Mouse (Mus musculus): ENCODE data around the gene Nos2. TPM values are rescaled to one million over a fixed set of nuclear protein-coding genes. Genes with fewer than 3 reads are reported as not detected.
"Not testable (repeated sequence)": the region's sequence is repeated elsewhere in the genome, so short reads cannot be mapped to it uniquely, and the experiment has no call there.

Nos2 gene
- polyA plus RNA-seq, 1 experiment = not detected

DNA sequence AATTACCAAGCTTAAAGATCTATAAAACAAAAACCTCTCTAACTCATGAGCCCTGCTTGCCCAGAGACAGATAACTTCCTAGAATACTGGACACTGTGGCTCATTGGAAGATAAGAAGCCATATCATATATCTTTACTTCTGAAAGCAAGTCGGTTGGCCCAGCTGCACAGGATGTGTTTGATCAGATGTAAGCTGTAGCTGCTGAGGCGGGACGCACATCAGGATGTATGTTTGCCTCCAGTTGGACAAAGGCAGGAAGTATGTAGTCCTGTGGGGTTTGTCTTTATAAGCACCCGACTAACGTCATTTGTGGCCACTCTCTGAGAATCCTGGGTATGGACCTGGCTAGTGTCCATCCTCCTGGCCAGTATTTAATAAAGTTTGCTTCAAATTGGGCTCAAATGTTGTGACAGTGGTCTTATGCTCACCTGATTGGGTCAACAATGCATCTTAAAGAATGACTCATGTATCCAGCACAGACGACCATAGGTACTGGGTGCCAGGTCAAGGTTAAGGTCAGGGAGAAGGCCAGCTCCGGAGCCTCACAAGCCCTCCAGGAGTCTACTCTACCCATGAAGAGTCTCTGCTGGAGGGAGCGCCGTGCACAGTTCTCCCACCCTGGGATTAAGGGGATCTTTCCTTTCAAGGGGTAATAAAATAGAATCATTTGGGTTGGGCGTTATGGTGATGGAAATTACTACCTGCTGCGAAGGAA lies 82.6 kb downstream of the Nos2 start:
- TF ChIP-seq CTCF (IDR thresholded peaks at IDR 0.05; ENCODE audit: low read depth, low read length) (no peak), POLR2A (IDR thresholded peaks at IDR 0.05; ENCODE audit: borderline replicate concordance, low read depth, low read length) (no peak)
- no peak overlapping the region for H3K27ac ChIP-seq (ENCODE audit: insufficient read depth, low read depth, low read length)

DNA sequence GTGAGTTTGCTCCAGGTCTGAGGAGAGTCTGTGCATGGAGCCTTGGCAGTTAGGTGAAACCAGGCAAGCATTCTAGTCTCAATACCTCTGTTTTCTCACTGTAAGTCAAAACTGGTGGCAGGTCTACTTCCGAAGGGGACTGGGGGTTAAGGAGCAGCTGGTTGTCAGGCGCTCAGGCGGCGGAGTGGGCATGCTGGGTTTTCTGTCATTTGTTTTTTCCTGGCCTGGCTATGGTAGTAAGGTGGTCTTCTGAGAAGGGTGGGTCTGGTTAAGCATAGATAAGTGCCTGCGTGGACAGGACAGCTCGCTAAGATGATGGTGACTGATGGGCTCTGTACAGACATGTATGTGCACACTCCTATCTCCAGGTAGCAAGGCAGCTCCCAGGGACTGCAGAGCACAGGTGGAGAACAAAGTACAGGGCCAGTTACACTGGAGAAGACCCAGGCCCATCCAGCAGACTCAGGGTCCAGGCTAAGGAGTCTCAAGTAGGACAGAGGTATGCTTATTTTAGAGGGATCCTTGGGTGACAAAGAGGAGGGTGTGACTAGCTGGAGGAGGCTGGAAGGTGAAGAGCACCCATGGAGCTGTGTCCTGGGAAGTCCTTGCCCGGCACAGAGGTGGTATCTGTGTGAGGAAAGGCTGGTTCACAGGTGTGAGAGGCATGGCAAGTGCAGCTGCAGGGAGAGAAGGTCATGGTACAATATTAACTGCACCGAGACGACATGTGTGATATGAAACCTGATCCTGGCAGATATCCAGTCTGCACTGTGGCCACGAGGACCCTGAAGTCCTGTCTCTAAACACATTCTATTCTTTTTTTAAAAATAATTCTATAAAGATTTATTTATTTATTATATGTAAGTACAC lies 83.4 kb downstream of the Nos2 start:
- Histone ChIP-seq H3K4me1 (ENCODE audit: control insufficient read depth, insufficient read depth, low read length) (no peaks in the 10 kb centered on the region), H3K27ac (ENCODE audit: insufficient read depth, low read depth, low read length) (no peak overlapping the region), H3K4me3 (ENCODE audit: insufficient read depth, low read length) (no peak overlapping the region)
- no peak for TF ChIP-seq POLR2A (IDR thresholded peaks at IDR 0.05; ENCODE audit: borderline replicate concordance, low read depth, low read length)
- no peak for TF ChIP-seq CTCF (IDR thresholded peaks at IDR 0.05; ENCODE audit: low read depth, low read length)

More for the DNA sequence above, 82.6 kb downstream of the Nos2 start:
- Histone ChIP-seq H3K4me1 (ENCODE audit: control insufficient read depth, insufficient read depth, low read length) (no peaks in the 10 kb centered on the region), H3K4me3 (ENCODE audit: insufficient read depth, low read length) (no peak overlapping the region)

DNA sequence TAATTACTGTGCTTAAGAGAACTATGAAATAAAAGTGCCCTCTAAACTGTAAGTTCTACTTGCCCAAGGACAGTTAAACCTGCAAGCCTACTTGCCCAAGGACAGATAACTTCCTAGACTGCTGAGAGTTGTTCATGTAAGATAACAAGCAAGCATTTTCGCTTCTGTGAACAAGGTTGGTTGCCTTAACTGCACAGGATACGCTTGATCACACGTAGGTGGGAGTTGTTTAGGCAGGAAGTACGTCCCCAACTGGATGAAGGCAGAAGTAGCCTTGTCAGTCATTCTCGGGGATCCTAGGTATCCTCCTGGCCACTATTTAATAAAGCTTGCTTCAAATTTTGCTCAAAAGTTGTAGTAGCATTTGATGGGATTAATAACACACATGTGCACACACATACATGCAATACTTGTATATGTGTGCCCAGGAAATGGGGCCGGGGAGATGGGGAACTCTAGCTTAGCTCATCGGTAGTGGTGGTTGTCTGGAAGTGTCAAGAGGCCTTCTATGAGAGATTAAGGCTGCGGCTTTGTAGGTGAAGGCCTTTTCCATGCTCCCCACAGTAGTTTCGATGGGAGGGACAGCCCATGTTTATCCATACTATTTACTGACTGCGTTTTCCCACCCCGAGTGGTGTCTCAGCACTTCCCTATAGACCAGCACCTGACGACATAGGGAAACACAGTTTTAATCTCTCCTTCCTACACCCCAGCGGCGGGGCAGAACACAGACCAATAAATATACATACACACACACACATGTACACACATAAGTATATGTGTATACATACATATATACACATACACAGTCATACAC lies 85.2 kb downstream of the Nos2 start:
- H3K27ac ChIP-seq (ENCODE audit: insufficient read depth, low read depth, low read length) = no peak overlapping the region
- TF ChIP-seq POLR2A (IDR thresholded peaks at IDR 0.05; ENCODE audit: borderline replicate concordance, low read depth, low read length) = no peak
- no peak for TF ChIP-seq CTCF (IDR thresholded peaks at IDR 0.05; ENCODE audit: low read depth, low read length)

DNA sequence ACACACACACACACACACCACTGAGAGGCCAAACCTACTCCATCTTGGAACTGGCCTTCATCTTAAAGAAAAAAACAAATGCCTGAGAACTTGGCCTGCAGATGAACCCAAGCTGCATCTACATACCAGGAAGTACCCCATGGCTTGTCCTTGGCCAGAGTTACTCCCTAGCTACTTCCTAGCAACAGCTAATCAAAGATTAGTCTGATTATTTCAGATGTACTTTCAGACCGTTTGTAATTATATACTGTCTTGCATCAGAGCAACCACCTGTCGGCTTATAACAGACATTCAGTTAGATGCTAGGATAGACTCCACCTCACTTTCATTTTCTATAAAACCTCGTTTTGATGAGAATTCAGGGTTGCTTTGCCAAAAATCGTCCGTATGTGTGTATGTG lies 85.8 kb downstream of the Nos2 start:
- H3K4me3 ChIP-seq (ENCODE audit: insufficient read depth, low read length) = no peak overlapping the region
- TF ChIP-seq POLR2A (IDR thresholded peaks at IDR 0.05; ENCODE audit: borderline replicate concordance, low read depth, low read length) (no peak), CTCF (IDR thresholded peaks at IDR 0.05; ENCODE audit: low read depth, low read length) (no peak)
- no peak overlapping the region for H3K27ac ChIP-seq (ENCODE audit: insufficient read depth, low read depth, low read length)
- H3K4me1 ChIP-seq (ENCODE audit: control insufficient read depth, insufficient read depth, low read length) = no peaks in the 10 kb centered on the region

More for the DNA sequence above, 85.2 kb downstream of the Nos2 start:
- H3K4me1 ChIP-seq (ENCODE audit: control insufficient read depth, insufficient read depth, low read length) = no peaks in the 10 kb centered on the region
- no peak overlapping the region for H3K4me3 ChIP-seq (ENCODE audit: insufficient read depth, low read length)

DNA sequence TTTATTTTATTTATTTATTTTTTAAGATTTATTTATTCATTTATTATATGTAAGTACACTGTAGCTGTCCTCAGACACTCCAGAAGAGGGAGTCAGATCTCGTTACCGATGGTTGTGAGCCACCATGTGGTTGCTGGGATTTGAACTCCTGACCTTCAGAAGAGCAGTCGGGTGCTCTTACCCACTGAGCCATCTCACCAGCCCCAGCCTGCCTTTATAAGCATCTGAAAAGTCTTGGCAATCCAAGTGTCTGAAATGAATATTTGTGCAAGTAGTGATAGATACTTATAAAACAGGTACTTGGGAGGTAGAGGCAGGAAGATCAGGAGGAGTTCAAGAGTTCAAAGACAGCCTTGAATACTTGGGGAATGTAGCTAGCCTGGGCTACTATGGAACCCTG lies 86.8 kb downstream of the Nos2 start:
- not testable (repeated sequence) for H3K27ac ChIP-seq (ENCODE audit: insufficient read depth, low read depth, low read length); H3K4me3 ChIP-seq (ENCODE audit: insufficient read depth, low read length); H3K4me1 ChIP-seq (ENCODE audit: control insufficient read depth, insufficient read depth, low read length)

DNA sequence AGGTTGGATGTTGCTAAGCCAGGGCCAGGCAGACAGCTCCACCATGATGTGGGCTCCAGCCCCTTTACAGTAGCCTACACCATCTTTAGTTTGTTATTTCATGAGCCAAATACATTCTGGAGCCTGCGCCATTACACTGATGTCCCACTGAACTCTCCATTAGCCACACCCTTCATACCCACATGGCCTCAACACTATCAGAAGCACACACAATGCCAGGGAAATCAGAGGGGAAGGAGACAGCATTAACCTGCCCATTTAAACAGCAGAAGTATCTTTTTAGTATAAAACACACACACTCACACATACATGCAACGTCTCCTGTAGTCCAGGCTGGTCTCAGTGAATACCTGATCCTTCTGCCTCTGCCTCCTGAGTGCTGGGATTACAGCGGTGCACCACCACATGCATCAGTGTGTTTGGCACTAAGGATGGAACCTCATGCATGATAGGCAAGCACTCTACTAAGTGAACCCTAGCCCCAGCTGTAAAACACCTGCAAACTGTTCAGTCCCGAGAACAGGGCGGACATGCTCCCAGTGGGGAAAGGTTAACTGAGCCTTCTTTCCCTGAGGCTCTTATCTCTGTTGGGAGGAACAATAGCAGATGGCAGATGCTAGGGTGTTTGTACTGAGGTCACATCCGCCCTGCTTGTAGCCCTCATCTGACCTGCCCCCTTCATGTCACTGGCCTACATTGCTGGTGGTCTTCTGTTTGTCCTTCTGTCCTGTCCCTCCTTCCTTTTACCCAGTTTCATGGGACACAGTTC lies 87.6 kb downstream of the Nos2 start:
- Histone ChIP-seq H3K27ac (ENCODE audit: insufficient read depth, low read depth, low read length) (no peak overlapping the region), H3K4me3 (ENCODE audit: insufficient read depth, low read length) (no peak overlapping the region), H3K4me1 (ENCODE audit: control insufficient read depth, insufficient read depth, low read length) (no peaks in the 10 kb centered on the region)
- TF ChIP-seq POLR2A (IDR thresholded peaks at IDR 0.05; ENCODE audit: borderline replicate concordance, low read depth, low read length) (no peak), CTCF (IDR thresholded peaks at IDR 0.05; ENCODE audit: low read depth, low read length) (no peak)

DNA sequence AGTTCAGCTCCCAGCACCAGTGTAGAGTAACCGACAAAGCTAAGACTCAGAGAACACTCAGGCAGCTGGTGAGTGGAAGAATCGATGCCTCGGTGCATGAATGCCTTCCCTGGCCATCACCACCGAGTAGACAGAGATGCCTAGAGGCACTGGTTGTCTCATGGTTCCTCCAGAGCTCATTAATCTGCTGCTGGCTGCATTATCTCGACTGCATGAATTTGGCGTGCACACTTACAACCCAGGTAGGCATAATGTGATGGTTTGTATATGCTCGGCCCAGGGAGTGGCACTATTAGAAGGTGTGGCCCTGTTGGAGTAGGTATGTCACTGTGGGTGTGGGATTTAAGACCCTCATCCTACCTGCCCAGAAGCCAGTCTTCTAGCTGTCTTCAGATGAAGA lies 88.3 kb downstream of the Nos2 start:
- TF ChIP-seq CTCF (IDR thresholded peaks at IDR 0.05; ENCODE audit: low read depth, low read length) = no peak
- TF ChIP-seq POLR2A (IDR thresholded peaks at IDR 0.05; ENCODE audit: borderline replicate concordance, low read depth, low read length) = no peak
- no peak overlapping the region for H3K27ac ChIP-seq (ENCODE audit: insufficient read depth, low read depth, low read length)
- no peaks in the 10 kb centered on the region for H3K4me1 ChIP-seq (ENCODE audit: control insufficient read depth, insufficient read depth, low read length)
- H3K4me3 ChIP-seq (ENCODE audit: insufficient read depth, low read length) = no peak overlapping the region

Other genes with a start within 250 kb of the Nos2 start
- gene Nlk, start 223.4 kb upstream of the Nos2 start, polyA plus RNA-seq (2012; ENCODE audit: insufficient read depth, insufficient read length, missing spikeins) = 13.7 and 19.3 TPM in 2 replicates
- gene Ccnq, start 169.1 kb upstream of the Nos2 start, polyA plus RNA-seq (2012; ENCODE audit: insufficient read depth, insufficient read length, missing spikeins) = 18.7 and 18.9 TPM in 2 replicates
- gene Lyrm9, start 94.2 kb upstream of the Nos2 start, polyA plus RNA-seq (2012; ENCODE audit: insufficient read depth, insufficient read length, missing spikeins) = 5.1 and 15.1 TPM in 2 replicates
- 114 and 145 TPM in 2 replicates for gene Lgals9, start 64.2 kb downstream of the Nos2 start, polyA plus RNA-seq (2012; ENCODE audit: insufficient read depth, insufficient read length, missing spikeins)
- gene Ksr1, start 225.6 kb downstream of the Nos2 start, polyA plus RNA-seq (2012; ENCODE audit: insufficient read depth, insufficient read length, missing spikeins) = 3.7 and 6.0 TPM in 2 replicates